Mouse (Mus musculus): ENCODE results near the gene Stk35.

The Stk35 gene

GRCm38 (mm10) chr2:129836921-129837320 lies 36.6 kb downstream of the Stk35 start:
- 35% methylated on average over 1 of the region's 1 CpGs for WGBS

GRCm38 (mm10) chr2:129838321-129838720 lies 38.0 kb downstream of the Stk35 start:
- 95% methylated on average over 1 of the region's 1 CpGs for WGBS

GRCm38 (mm10) chr2:129845826-129846225 lies 45.5 kb downstream of the Stk35 start:
- 60% methylated on average over 3 of the region's 3 CpGs for WGBS

GRCm38 (mm10) chr2:129846501-129846900 lies 46.2 kb downstream of the Stk35 start:
- 94% methylated on average over 2 of the region's 2 CpGs for WGBS

- WGBS = 85% methylated on average over 3 of the region's 3 CpGs
Measured at GRCm38 (mm10) chr2:129849078-129849477, 48.8 kb downstream of the Stk35 start.

- WGBS = 36% methylated on average over 4 of the region's 4 CpGs
Measured at GRCm38 (mm10) chr2:129851512-129851911, 51.2 kb downstream of the Stk35 start.

- 85% methylated on average over 5 of the region's 5 CpGs for WGBS
Measured at GRCm38 (mm10) chr2:129863256-129863655, 62.9 kb downstream of the Stk35 start.

GRCm38 (mm10) chr2:129864958-129865357 lies 64.6 kb downstream of the Stk35 start:
- 46% methylated on average over 3 of the region's 3 CpGs for WGBS

- 98% methylated on average over 5 of the region's 5 CpGs for WGBS
Measured at GRCm38 (mm10) chr2:129869151-129869550, 68.8 kb downstream of the Stk35 start.

GRCm38 (mm10) chr2:129871246-129871645 lies 70.9 kb downstream of the Stk35 start:
- WGBS = 90% methylated on average over 5 of the region's 5 CpGs

GRCm38 (mm10) chr2:129872071-129872470 lies 71.8 kb downstream of the Stk35 start:
- WGBS = 86% methylated on average over 7 of the region's 7 CpGs

- WGBS = 2% methylated on average over 5 of the region's 5 CpGs
Measured at GRCm38 (mm10) chr2:129873489-129873888, 73.2 kb downstream of the Stk35 start.

- WGBS = 20% methylated on average over 9 of the region's 9 CpGs
Measured at GRCm38 (mm10) chr2:129874084-129874483, 73.8 kb downstream of the Stk35 start.

GRCm38 (mm10) chr2:129874509-129875095 lies 74.3 kb downstream of the Stk35 start:
- WGBS = 68% methylated on average over 10 of the region's 10 CpGs

GRCm38 (mm10) chr2:129879817-129880216 lies 79.5 kb downstream of the Stk35 start:
- whole genome bisulfite sequencing = 38% methylated on average over 3 of the region's 3 CpGs

- 83% methylated on average over 7 of the region's 7 CpGs for WGBS
Measured at GRCm38 (mm10) chr2:129880226-129880625, 79.9 kb downstream of the Stk35 start.

GRCm38 (mm10) chr2:129881886-129882285 lies 81.6 kb downstream of the Stk35 start:
- WGBS = 68% methylated on average over 1 of the region's 1 CpGs

Measured in cerebral cortex, adult 2 months (tissue).